Mouse (Mus musculus): ENCODE results near the gene Tbl3.

The Tbl3 gene

DNA sequence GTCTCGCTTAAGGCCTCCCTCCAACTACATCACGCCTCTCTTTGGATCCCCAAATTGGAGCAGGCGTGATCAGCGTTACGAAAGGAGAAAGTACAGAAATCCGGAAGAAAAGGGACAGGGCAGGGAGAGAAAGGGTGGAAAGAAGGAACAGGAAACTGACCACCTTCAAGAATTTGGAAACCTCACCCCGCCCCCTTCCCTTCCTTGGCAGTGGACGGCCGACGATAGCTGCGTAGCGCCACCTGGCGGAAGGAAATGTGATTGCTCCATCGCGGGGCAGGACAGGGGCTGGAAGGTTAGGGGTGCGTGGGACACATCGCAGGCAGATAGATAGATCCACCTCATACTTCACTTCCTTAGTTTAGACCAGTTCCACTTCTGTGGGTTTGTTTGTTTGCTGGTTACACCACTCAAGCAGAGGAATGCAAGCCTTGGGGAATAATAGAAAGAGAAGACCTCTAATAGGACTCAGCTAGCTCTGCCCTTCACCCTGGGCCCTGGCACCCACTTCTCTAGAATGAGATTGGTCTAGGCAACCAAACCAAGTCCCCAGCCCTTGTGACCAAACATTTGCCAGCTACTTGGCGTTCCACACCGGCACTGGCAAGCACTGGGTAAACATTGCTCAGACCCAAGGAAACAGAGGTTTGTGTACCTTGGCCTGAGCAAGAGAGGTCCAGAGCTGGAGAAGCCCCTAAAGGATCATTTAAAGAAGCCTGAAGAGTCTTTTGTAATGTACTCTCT, 53.3 kb downstream of the Tbl3 start:
- DNase-seq (ENCODE audit: low spot score in 2 of 2) = peak; percentile 59 to 76

DNA sequence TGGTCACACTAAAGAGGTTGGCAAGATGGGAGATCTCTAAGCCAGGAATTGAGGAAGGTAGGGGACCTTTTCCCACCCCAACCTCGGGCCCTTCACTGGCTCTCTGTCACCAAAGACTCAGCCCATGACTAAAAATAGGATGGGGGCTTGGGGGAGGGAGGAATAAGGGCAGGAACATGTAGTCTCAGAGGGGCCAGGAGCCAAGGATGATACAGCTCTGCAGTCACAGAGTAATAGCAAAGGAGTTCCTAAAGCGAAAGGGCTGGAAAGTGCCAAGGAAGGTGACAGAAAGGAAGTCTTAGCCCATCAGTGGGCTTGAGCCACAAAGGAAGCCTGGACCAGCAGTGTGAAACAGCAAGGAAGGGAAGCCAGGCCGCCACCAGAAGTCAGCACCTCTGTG, 55.6 kb downstream of the Tbl3 start:
- no peak for DNase-seq (ENCODE audit: low spot score in 2 of 2)

DNA sequence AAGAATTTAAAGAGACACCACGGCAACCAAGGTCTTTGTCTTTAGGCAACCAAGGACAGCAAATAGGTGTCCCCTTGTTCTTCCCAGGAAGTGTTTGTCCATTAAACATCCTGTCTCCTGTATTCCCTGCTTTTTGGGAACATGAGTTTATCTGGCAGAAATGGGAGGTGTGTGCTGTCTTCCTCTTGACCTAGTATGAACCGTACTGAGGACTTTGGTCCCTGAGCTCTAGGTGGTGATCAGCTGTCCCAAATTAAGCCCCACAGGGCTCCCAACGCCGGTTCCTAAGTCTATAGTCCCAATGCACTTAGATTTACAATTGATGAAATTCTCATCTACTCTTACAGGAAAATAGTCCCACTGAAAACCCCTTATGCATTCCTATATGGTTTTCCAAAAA, 56.7 kb downstream of the Tbl3 start:
- DNase-seq (ENCODE audit: low spot score in 2 of 2) = no peak

DNA sequence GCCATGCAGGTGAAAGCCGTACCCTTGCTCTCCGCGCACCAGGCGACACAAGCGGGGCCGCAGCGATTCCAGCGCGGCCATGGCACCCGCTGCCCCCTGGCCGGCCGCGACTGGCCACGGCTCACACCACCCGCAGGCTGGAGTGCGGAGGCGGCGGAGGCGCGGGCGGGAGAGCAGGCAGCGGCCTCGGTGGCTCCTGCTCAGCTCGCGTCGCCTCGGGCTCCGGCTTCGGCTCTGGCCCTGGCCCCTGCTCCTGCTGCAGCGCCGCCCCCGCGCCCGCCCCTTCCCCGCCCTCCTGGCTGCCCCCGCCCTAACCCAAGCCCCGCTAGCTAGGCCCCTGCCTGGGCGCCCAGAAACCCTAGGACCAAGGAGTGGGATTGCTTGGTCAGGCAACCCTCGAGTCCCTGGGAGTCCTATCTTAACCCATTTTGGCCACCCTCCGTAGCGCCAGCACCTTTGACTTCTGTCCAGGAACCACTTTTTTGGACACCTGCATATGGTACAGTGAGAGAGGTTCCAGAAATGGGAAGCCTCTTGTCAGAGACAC, 57.3 kb downstream of the Tbl3 start, which contains the start of gene Slc9a3r2:
Gene Slc9a3r2 (minus strand): TSS at position 258 of the 547 bp plus-strand sequence.
- DNase-seq (ENCODE audit: low spot score in 2 of 2) = peak in 1 of 2 experiments; percentile 52

DNA sequence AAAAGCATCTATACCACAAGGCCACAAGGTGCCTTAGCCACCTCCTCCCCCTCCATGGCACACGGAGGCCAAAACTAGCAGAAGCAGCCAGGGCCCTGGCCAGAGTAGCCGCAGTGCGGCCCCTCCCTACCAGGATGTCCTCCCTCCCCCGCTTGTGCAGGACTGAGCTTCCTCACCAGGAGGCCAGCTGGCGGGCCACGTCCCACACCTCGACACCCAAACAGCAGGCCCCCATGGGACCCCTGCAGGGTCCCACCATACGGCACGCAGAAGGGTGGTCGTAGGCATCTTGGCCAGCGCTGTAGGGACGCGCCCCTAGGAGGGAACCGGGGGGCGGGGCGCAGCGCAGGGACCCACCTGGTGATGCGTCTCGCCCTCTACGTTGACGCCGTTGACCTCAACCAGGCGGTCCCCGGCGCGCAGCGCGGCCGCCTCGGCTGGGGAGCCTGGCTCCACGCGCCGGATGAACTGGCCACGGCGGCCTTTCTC, 57.8 kb downstream of the Tbl3 start:
- peak in 1 of 2 experiments; percentile 29 for DNase-seq (ENCODE audit: low spot score in 2 of 2)

DNA sequence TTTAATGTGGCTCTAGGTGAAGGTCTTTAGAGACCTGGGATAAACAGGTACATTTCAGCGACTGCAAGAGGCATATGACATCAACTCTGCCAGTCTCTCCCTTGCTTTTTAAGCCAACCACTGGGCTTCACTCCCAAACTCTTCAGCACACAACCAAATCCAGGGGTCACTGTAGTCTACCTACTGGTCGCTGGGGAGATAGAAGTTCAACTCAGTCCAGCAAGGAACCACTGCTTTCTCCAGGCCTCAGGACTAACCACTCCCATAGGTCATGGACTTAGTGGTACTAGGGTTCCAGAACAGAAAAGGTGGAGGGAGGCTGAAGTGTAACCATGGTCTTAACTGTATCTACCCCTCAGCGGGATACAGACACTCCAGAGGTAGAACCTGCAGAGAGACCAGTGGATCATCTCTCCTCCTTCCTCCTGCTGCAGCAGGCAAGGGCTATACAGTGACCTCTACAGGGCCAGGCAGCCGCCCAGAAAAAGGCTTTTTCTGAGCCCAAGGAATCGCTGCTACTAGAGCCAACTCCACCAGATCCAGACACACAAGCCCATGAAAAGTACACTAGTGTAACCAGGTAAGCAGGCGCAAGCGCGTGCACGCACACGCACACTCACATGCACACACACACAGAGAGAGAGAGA, 58.6 kb downstream of the Tbl3 start:
- no peak for DNase-seq (ENCODE audit: low spot score in 2 of 2)

Measured in cerebellum, postnatal 4 days (tissue).